Mouse (Mus musculus): ENCODE measurements at regions not wholly inside any gene's neighbourhood (a gene's known extent, or its start where the extent isn't known, plus 50 kb on each side); places are given as distances from the start of the nearest gene placed in this dataset.
A peak's percentile ranks its signal among the peaks of the same experiment; 100 is the strongest.

DNA sequence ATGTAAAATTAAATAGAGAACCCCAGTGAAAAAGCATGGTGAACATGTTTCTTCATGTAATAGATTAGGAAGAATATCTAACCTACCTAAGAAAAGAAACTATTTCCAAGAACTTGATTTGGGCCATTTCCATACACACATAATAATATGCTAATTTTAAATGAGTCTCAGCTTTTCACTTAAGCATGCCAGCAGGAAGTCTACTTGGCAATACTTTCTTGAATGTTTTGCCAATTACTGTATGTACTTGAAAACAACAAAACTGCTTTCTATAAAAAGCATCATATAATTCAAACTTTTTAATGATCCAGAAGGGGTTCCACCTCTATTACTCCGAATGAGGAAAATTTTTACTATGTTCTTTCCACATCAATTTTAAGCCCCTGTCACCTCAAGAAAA, 1036.9 kb downstream of the Pcdh17 start:
- Histone ChIP-seq H3K4me2 (ENCODE audit: low read length) (no peak overlapping the region), H3K9me3 (ENCODE audit: control insufficient read depth, low read length) (no peaks in the 10 kb centered on the region), H3K4me1 (replicated peaks; ENCODE audit: control insufficient read depth, insufficient read depth, low read length) (no peaks in the 10 kb centered on the region), H3K27me3 (replicated peaks; ENCODE audit: control insufficient read depth, insufficient read depth, low read length) (no peaks in the 10 kb centered on the region), H3K27ac (ENCODE audit: low read length) (no peak overlapping the region), H3K36me3 (ENCODE audit: control insufficient read depth, insufficient read depth) (no peaks in the 10 kb centered on the region), H3K4me3 (replicated peaks; ENCODE audit: low read length) (no peak overlapping the region), H3K9ac (replicated peaks; ENCODE audit: low read depth, low read length) (no peak overlapping the region)
- WGBS = 51% methylated on average over 1 of the region's 1 CpGs
- 0 out of 2 replicates have a peak, but pooled peaks have one; percentile 33 for ATAC-seq

DNA sequence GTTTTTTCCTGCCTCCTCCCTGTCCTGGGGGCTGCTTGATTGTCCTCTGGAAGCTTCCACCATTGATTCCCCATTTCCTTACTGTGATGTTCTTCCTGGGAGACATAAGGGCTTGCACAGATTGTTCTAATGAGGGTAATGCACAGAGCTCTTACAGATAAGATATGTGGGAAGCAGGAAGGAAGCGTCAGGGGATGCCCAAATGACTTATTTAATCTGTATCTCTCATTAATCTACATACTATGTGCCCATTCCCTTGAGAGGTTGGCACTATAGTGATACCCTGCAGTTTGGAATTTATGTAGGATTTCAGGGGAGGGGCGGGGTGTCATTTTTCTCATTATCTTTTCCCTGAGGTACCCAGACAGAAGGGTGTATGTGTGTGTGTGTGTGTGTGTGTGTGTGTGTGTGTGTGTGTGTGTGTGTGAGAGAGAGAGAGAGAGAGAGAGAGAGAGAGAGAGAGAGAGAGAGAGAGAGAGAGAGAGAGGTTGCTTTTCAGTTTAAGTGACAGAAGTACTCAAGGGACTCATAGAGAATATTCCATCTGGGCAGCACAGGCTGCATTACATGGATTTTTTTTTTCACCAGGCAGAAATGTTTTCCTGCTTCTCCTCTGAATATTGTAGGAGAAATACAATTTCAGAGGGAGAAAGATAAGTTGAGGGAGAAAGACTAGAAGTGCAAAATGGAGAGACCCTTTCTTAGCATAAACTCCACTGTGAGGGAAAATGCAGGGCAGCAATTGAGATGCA, 1064.2 kb downstream of the Pcdh17 start:
- Histone ChIP-seq H3K9ac (replicated peaks; ENCODE audit: low read depth, low read length) (no peak overlapping the region), H3K36me3 (ENCODE audit: control insufficient read depth, insufficient read depth) (no peaks in the 10 kb centered on the region), H3K4me3 (replicated peaks; ENCODE audit: low read length) (no peak overlapping the region), H3K27ac (ENCODE audit: low read length) (no peak overlapping the region; the same call in 1 of the 2 replicates), H3K27me3 (replicated peaks; ENCODE audit: control insufficient read depth, insufficient read depth, low read length) (no peaks in the 10 kb centered on the region), H3K4me1 (replicated peaks; ENCODE audit: control insufficient read depth, insufficient read depth, low read length) (peaks cover 13% of the 10 kb centered on the region), H3K4me2 (ENCODE audit: low read length) (no peak overlapping the region), H3K9me3 (ENCODE audit: control insufficient read depth, low read length) (no peaks in the 10 kb centered on the region)
- ATAC-seq = no peak
- WGBS = 76% methylated on average over 2 of the region's 2 CpGs

DNA sequence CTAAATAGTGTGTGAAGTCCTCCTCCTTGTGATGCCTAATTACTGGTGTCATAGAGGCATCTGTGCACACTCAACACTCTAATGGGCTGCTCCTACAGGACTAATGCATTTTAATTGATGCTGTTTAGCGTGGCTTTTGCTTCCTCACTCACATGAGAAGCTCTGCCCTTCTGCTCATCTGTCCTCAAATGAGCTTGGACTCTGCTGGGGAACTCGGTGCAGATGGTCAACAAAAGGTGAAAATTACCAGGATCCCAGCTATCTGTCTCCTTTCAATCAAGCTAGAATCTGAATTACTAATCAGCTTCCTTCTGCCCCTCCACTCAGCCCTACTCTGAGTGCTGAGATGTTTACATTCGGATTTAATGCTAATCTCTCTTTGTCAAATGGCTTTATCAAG, 1065.2 kb downstream of the Pcdh17 start:
- Histone ChIP-seq H3K36me3 (ENCODE audit: control insufficient read depth, insufficient read depth) (no peaks in the 10 kb centered on the region), H3K27me3 (replicated peaks; ENCODE audit: control insufficient read depth, insufficient read depth, low read length) (no peaks in the 10 kb centered on the region), H3K4me3 (replicated peaks; ENCODE audit: low read length) (no peak overlapping the region), H3K9ac (replicated peaks; ENCODE audit: low read depth, low read length) (no peak overlapping the region), H3K27ac (ENCODE audit: low read length) (no peak overlapping the region), H3K4me1 (replicated peaks; ENCODE audit: control insufficient read depth, insufficient read depth, low read length) (peaks cover 13% of the 10 kb centered on the region), H3K4me2 (ENCODE audit: low read length) (no peak overlapping the region), H3K9me3 (ENCODE audit: control insufficient read depth, low read length) (no peaks in the 10 kb centered on the region)
- peak; percentile 92 for ATAC-seq
- WGBS = 3% methylated on average over 3 of the region's 3 CpGs
